Mouse (Mus musculus) spleen, adult 2 months (tissue): Measurements from ENCODE around the gene Sorbs1.

Experiments
- CTCF ChIP-seq: fragments of 200-500 bp; IDR thresholded peaks from 2 replicates; pipeline ENCODE4 v1.5.1; 2011; ENCODE audit warnings: mild to moderate bottlenecking, inconsistent platforms; ENCODE audit not compliant: insufficient read depth, insufficient read length, insufficient replicate concordance; ENCODE audit errors: extremely low read depth
- POLR2A ChIP-seq: fragments of 200-500 bp; IDR thresholded peaks from 2 replicates; pipeline ENCODE4 v1.6.1; 2011; ENCODE audit warnings: low read depth, low read length, inconsistent platforms

DNA sequence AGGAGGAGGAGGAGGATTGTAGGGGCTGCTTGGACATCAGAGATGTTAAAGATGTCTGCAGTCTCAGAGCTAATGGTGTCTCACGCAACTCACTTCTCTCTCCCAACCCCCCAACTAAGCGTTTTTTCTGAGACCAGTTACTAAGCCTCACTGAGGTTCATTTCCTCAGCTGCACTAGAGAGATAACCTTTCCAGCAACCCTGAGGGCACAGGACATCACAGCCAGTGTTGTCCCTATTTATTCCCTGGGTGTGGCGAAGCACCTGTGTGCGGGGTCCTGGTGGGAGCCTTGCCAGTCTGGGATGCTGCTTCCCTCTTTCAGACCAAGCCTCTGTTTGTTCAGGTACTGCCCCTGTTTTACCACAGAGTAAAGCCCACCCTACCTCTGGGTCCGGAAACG lies 23.9 kb downstream of the Sorbs1 start:
- no peak for TF ChIP-seq CTCF
- no peak for TF ChIP-seq POLR2A
